Mouse (Mus musculus) c-Kit-positive CD71-negative TER-119-negative erythroid progenitor cells, embryonic 14.5 days (primary cell): ENCODE data around the gene Sept11.

Experiments
- DNase-seq: peaks from one replicate; pipeline ENCODE4 v3.0.0-alpha.2; 2013; ENCODE audit warnings: low read depth

The Sept11 gene

GRCm38 (mm10) chr5:93092857-93093622 is at the start of gene Sept11:
TSS of gene Sept11 (plus strand) at chr5:93093437.
- peak; percentile 76 for DNase-seq

GRCm38 (mm10) chr5:93043688-93044583 is 49.3 kb upstream of the Sept11 start:
- no peak for DNase-seq

GRCm38 (mm10) chr5:93044584-93045370 is 48.5 kb upstream of the Sept11 start, which contains the start of gene Sowahb:
TSS of gene Sowahb (minus strand) at chr5:93045022.
- no peak for DNase-seq

DNA sequence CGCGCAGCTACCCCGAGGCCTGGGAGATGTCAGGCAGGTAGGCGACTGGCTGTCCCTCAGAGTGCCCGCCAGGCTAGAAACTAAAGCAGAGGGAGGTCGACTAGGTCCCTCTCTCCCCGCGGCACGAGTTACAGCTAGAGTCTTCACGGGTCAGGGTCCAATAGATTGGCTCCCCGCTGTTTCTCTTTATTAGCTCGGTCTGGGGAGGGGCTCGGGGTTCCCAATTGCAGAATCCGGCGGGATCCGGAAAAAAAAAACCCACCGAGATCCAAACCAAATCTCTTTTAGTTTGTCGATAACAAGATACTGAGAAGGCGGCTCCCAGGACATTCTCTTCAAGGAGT is 47.9 kb upstream of the Sept11 start:
- DNase-seq: no peak

DNA sequence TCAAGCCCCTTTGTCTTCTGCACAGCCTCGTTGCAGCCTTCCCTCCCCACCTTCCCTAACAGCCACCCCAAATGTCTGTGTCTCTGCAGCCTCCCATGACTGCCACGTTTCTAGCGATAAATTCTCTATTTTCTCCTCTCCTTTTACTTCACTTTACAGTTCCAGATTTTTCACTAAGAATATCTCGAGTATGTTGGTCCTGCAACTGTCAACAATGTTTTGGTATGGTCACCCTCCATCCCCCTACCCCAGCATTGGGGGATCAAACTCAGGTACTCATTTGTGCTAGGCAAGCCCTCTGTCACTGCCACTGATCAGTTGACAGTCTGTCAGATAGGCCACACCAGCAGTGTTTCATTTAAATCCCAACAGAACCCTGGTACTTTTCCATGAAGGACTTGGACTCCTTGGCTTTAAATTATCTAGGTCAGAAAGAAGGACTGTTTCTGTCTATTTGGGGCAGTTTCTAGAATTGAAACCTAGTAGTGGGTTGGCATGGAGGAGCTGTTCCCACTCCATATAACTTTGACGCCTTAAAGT is 46.9 kb upstream of the Sept11 start:
- DNase-seq: no peak

DNA sequence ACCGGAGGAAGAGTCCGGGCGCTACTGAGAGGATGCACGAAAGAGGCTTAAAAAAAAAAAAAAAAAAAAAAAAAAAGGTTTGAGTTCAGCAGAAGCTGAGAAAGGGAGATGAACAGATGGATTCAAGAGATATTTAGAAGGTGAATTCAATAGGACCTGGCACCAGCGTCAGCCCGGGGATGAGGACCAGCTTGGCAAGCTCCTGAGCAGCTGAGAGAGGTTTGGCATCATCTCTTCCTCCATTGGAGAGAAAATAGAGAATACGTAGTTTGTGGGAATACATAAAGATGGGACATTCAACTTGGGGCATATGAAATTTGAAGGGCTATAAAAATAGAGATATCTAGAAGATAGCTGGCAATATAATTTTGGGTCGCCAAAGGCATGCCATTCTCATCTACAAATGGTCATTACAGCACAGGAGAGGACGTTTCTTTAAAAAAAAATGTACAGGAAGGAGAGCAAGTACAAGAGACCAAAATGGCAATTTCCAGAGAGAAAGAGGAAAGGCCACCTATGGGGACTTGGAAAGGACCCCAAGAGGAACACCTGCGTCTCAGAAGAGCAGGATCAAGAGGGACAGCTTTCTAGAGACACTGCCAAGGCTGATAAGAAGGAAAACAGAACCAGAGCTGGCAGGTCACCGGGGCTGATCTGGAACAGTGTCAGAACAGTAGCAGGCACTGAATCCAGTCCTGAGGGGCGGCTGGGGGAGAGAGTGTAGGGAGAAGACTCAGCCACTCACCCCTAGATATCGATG is 44.6 kb upstream of the Sept11 start:
- DNase-seq: no peak

DNA sequence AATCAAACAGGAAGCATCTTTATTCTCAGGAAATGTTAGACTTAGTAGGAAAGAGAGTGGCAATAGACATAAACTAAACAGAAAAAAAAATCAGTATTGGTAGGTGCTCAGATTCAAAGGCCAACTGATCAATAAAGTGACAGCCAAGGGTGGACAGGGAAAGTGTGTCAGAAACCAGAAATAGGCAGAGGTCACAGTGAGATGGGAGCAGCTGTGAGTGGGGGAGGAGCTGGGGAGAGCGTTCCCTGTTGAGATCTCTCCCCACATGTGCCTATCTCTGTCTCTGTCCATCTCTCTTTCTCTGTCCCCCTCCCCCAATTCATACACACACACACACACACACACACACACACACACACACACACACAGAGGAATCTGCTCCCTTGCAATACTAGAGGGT is 43.3 kb upstream of the Sept11 start:
- no peak for DNase-seq

DNA sequence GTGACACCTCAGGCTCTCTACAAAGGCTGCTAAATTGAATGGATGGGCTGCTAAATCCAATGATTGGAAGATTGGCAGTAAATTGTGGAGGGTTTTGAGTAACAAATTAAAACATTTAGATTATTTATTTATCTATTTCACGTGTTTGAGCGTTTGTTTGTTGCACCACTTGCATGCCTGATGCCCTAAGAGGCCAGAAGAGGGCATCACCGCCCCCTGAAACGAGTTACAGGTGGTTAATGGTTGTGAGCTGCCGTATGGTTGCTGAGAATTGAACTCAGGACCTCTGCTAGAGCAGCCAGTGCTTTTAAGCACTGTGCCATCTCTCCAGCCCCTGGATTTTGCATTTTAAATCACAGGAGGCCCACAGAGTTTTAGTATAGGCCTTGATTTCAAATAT is 42.2 kb upstream of the Sept11 start:
- DNase-seq: no peak

- no peak for DNase-seq
Observed at GRCm38 (mm10) chr5:93051951-93052350, 41.3 kb upstream of the Sept11 start.

DNA sequence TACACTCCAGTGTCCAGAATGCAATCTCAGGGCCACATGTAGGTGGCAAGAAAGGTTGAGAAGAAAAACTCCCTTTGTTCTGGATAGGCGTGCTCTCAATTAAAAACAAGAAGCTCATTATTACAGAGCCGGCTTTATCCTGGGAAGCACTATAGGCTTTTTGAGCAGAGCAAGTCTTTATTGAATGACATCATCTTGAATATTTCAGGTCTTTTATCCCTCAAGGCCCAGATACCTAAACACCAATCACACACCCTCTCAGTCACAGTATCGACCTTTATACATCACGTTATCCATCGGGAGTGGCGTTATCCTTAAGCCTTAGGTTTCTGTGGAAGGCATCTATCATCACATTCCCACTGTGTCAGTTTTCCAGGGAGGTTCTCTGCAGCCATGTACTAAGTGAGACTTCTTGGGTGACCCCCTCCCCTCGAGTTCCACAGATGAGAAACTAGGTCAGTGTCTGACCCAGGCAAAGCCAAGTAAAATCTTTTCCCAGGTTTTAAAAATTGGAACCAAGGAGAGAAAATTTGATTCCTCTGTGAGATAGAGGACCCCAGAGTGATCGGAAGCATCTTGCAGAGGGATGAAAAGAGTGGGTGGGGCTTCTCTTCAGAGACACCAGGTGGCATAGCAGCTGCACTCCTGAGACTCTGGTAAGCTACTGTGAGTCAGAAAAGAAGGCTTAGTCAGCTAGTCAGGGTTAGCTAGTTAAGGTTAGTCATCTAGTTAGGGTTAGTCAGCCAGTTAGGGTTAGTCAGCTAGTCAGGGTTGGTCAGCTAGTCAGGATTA is 39.4 kb upstream of the Sept11 start:
- DNase-seq: no peak

DNA sequence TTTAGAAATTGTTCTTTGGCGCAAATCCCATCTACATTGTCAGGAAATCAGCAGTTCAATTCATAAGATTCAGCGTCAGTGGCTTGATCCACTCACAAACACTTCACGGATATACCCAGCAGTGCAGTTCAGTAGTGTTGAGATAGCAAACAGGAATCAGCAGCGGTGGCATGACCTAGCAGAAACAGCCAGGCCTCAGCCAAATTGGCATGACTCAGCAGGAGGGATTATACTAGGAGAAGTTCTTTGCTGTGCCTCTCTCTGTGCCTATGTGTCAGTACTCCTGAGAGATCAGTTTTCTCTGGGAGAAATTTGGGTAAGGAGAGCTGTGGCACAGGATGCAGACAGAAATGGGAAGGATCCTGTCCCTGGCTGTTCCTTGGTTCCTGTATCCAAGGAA is 32.4 kb upstream of the Sept11 start:
- no peak for DNase-seq

DNA sequence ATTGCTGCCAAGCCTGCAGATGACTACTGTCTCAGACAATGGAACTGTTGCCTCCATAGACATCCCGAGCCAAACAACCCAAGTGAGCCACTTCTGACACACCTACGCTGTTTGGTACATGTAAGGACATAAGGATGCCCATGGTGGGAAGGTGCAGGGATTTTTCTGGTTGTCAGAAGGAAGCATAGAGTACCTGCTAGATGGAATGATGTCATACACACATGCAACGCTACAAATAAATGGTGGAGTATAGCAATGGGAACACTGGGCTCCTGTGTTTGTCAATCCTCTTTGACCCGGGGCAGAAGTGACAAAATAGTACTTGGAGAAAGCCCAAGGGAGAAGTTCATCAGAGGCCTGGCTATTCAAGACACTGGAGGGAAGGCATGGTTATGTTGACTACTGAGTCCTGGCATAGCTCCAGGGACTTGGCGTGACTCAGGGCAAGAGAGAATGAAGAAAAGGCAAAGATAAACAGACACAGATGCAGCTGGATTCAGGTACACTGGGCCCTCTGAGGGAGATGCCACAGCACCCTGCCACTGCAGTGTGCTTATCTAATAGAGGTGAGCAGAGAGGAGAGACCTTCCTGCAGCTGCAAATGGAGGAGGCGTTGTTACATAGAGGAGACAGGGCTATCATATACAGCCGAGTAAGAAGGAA is 15.4 kb upstream of the Sept11 start:
- DNase-seq: no peak

DNA sequence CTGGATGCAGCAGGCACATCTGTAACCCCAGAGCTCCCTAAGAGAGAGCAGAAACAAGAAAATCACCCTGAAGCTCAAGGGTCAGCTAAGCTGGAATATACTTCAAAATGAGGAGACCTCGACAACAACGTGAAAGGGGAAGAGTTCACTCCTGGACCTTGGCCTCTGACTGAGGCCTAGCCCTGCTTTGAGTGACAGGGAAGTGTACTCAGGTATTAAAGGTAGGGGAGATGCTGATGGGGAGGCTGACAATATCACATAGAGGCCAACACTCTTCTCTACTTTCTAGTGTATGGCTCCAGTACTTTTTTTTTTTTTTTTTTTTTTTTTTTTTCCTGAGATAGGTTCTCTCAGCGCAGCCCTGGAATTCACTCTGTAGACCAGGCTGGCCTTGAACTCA is 13.6 kb upstream of the Sept11 start:
- no peak for DNase-seq

DNA sequence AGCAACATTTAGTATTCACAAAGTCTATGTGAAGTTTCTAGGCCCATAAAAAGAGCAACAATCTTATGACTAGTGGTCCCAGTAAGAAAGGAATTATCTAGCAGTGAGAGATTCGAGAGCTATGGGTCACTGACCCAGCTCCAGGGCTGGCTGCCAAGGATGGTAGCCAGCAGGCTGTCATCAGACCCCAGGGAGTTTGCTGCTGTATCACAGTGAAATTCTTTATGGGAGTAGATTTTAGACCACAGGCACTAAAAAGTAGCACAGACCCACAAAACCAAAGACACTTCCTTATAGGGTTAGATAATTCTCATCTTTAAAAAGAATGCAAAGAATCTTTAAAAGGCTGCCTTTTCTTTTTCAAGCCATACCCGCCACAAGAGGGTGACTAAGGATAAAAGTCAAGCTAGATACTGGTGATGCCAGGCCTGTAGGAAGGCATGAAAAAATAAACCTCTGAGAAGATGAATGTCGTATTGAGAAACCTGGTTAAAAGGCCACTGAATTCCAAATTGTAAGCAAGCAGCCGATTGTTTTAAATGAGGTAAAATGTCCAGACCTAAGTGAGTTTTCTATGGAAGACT is 8.1 kb upstream of the Sept11 start:
- no peak for DNase-seq

GRCm38 (mm10) chr5:93085900-93086299 is 7.3 kb upstream of the Sept11 start:
- DNase-seq: no peak

DNA sequence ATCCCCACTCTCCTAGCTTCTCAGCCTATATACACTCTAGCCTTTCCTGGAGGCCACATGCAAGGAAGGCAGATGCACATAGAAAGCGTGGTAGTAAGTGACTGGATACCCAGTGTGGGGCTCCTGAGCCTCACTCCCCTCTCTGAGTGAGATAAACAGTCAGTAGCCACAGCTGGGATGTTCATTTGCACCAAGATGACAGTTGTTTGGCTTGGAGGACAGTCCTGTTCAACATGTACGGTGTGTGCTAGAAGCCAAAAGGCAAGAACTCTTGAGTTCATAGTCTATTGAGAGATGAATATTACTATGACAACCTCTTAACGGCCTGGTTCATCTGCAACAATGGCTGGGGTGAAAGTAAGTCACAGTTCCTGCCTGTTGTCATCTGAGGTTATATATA is 2.0 kb upstream of the Sept11 start:
- DNase-seq: no peak

DNA sequence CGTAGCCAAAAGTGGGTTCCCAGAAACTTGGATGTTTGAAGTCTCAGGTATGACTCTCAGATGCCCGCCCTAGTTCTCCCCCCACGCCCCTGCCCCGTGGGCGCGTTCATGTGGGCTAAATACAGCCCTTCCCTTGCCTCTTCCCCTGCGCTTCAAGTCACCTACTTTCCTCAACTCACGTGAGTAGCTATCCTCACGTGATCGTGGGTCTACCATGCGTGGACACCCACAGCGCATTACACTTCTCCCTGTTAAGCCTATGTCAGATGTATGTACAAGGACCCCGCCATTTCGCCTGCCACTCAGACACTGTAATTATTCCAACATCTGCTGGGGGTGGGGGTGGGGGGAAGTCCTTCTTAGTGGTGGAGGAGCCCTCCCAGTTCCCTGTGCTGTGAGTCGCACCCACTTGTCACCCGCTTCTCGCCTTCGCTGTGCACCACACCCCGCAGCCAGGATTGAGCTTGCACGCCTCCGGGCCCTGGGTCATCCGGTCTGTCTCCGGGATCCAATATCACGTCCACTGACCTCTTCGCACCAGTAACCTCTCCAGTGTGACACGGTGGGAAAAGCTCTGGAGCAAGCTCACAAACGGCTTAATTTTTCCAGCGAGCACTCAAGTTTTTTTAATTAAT is 973 bp upstream of the Sept11 start:
- no peak for DNase-seq

DNA sequence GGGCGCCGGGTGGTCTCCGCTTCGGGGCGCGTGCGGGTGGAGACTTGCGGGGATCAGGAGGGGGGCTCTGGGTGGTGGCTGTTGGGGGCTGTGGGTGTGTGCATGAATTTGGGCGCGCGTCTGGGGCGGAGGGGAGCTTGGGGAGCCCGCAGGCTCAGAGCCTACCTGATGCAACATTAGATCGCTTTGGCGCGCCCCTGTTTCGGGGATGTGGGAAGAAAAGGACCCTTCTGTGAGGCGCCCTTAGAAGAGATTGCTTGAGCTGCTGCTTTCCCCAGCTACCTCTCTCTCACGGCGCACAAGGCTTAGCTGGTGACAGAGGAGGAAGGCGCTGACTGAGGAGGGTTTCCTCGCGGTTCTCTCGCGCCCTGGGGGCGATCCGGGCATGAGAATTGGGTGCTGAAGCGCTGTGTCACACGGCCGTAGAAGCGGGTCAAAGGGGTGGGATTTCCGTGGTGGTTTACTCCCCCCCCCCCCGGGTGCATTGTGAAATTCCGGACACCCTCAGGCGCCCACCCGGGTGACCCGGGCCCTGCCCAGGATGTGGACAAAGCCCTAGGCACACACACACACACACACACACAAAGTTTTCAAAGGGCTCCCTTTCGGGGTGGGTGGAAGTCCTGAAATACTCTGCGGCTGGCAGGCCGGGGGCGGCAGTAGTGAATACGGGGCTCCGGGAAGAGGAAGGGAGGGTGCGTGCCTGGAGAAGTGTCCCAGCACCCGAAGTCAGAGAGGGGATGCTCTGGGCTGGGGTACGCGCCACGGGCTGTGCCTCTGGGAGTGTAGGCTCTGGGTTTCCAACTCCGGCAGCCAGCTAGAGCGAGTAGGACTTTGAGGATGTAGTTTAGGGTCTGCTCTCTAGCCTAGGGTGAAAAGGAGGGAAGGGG is 646 bp downstream of the Sept11 start:
- peak; percentile 23 for DNase-seq
